Mouse (Mus musculus) kidney, adult 9 months (tissue): ENCODE measurements around the gene Cd101.

Experiments used
- DNase-seq: peaks from one replicate; pipeline ENCODE4 v3.0.0; 2022

The Cd101 gene

DNA sequence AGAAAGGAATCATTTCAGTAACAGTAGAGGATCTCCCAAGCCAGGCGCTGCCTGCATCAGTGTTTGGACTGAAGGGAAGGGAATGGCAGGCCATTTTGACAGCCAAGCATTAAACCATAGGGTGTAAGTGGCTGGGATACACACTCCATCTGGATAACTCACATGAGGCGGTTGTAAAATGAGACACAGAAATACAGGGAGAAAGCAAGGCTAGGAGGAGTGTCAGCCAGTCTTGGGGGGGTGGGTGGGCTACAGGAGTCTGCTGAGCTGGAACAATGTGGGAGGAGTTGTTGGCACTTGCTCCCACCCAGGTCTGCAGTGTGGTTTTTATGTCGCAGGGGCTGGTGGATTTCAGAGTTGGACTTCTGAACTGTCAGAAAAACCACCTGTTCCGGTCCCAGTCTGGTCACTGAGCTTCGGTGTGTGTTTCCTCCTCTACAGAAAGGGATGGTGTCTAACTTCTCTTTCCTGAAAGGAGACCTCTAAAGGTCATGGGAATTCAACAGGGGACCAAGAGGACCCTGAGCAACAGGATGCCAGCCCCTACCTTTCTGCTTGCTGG is 8.7 kb upstream of the Cd101 start:
- no peak for DNase-seq

DNA sequence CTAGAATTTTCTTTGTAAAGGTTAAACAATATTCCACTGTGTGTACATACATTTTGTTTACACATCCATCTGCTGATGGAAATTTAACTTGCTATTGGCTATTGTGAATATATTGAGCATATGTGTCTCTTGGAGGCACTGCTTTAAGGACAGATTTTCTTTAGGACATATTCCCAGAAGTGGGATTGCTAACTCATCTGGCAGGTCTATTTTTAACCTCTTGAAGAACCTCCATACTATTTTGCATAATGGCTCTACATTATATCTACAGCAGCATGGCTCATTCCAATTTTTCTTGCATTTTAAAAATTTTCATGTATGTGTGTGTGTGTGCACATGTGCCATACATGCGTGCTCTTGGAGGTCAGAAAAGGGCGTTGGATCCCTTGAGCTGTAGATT is 6.6 kb upstream of the Cd101 start:
- no peak for DNase-seq

DNA sequence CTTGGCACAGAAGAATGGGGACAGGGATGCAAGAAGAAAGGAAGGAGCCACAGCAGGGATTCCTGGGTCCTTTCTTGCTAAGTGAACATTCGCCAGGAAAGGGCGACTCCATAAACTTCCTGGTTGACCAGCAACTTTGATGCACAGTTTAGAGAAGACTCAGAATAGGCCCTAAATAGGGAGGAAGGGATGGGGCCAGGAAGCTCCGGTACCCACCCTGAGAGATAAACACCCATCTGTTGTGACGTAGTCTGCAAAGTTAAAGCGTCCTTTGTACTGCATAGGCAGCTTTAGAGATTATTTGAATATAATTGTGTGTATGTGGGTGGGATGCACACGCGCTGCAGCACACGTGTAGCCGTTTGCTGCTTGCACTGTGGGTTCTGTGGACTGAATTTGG is 5.2 kb upstream of the Cd101 start:
- DNase-seq: no peak

DNA sequence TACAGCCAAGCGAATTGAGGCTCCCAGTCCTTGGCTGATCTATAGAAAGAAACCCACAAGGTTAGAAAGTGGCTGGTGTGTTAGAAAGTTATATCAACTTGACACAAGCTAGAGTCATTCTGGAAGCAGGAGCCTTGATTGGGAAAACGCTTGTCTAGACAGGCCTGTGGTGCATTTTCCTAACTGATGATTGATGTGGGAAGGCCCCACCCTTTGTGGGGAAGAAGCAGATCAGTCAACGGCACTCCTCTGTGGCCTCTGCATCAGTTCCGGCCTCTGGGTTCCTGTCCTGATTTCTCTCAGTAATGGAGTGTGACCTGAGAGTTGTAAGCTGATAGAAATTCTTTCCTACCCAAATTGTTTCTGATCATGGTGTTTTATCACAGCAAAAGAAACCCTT is 4.3 kb upstream of the Cd101 start:
- no peak for DNase-seq

DNA sequence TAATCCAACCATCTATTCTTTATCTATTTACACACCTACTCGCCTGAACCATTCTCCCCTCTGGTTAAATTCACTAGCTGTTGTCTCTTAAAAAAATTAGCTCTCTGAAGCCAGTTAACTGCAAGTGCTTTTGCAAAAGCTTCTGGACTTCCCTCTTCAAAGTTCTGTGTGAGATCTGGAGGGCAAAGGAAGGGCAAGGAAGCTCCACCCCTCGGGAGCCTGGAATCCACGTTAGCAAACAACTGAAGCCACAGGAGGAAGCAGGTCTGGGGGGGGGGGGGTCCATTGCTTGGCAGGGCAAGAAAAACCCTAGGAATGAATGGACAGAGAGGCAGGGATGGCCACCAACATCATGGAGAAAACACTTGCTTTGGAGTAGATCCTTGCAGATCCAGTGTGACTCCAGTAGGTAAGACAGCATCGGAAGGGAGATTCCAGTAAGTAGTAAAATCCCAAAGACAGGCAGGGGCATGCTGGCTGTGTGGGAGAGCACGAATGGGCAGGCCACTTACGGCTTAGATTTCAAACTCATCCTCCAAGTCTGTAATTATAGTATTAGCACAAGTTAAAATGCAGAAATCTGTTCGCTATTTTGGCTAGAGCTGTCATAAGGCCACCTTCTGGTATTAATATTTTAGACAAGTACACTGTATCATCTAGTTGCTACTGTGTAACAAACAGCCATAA is 2.2 kb upstream of the Cd101 start:
- DNase-seq: no peak

DNA sequence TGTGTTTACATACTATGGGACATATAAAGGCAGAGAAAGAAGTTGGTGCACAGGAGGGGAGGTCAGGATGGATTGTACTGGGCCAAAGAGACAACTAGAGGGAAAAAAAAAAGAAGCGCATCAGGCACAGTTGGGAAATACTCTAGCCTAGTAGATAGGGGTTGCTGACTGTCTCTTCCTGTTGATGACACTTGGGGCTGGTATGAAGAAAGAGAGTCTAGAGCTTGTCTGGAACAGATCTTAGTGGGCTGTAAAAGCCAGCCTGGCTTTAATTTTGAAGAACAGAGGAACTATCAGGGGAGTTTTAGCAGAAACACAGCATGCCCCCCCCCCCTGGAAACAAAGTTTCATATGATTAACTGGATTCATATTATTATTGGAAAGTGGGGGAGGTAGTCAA is 1.3 kb upstream of the Cd101 start:
- no peak for DNase-seq

DNA sequence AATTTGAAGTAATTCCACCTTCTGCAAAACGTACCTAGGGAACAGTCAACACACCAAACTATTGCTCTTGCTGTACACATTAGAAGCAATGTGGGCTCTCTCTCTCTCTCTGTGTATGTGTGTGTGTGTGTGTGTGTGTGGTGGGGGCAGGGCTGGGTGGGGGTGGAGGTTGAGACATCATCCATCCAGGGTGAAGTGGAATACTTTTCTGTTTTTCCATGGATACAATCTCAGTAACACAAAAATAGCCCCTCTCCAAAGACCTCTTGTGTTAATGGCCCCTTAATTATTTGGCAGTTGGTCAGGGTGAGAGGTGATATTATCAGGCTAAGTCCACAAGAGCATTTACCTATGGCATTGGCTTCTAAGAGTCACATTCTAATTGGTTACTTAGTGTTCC is 2.6 kb downstream of the Cd101 start:
- no peak for DNase-seq

DNA sequence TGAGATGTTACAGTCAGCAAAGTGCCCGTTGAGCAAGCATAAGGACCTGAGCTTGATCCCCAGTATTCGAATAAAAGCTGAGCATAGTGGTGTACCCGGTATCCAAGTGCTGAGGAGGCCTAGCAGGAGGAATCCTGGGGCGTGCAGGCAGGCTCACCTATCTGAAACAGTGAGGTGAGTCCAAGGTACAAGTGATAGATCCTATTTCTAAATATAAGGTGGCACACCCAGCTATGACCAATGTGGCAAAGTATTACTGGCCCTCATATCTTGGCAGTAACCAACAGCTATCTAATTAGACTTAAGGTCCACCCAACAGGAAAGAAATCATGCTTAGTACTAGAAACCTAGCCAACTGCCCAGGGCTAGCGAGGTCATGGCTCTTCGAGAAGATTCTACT is 6.4 kb downstream of the Cd101 start:
- no peak for DNase-seq

DNA sequence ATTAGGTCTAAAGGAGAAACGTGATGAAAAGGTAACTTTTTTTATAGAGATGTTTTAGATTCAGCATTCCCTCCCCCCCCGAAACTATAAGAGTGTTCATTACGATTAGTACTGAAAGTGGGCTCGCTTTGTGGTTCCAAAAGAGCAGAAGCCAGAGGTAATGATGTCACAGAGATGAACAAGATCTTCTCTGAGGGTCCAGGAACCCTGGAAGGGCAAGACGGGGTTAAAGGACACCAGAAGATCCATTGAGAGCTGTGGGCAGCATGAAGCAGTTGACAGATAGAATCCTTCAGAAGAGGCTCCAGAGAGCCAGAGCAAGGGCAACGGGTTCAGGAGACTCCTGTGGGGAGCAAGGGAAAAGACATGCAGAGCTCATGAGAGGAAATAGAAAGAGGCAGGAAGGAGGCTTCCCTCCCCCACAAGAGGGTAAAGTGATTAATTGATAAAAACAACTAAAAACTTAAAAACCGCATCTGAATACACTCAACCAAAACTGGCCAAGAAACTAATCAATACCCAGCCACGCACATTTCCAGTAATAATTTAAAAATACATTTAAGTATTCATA is 7.8 kb downstream of the Cd101 start:
- no peak for DNase-seq

DNA sequence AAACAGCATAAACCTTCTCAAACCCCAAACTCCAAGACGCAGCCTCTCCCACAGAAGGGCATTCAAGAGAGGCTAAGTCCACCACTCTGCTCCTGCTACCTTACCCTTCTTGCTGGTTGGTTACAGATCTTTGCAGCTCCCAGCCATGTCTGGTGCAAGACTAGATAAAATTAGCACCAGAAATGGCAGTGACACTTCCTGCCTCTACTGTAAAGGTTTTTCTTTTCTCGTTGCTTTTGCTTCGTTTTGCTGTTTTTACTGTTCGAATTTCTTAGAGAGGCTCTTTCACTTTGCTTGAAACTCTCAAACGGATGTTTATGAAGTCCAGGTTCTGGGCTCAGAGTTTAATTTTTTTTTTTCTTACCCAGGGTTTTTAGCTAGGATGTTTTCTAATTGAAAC is 8.3 kb downstream of the Cd101 start:
- no peak for DNase-seq

DNA sequence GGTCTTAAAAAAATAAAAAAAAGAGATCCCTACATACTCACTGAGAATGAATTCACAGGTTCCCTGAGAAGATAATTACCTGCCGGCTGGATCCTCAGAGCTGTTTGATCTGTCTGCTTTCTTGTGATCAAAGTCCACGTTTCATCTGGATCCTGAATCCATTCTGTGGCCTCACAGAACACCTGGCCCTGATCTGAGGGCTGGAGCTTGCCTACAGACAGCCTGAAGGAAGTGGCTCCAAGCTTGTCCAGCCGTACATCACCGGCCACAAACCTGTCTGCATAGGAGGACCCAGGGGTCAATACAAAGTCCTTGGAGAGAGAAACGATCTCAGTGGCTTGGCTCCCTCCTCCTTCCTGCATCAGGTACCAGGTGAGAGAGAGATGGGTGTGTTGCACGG is 10.9 kb downstream of the Cd101 start:
- no peak for DNase-seq

DNA sequence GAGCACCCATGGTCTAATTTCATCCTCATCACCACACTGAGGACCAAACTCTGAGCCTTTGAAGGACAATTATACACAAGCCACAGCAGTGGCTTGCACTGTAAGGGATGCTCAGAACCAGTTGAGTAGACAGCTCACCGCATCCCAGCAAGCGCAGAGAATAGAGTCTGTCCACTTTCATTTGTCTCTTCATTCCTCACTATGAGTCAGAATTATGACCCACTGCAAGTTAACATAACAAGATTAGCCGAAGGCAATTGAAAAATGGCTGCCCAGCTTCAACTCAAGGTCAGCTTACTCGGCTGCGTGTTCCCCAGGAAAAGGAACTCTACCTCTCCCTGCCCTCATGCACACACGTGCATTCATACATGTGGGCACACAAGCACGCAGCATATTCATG is 13.3 kb downstream of the Cd101 start:
- no peak for DNase-seq

DNA sequence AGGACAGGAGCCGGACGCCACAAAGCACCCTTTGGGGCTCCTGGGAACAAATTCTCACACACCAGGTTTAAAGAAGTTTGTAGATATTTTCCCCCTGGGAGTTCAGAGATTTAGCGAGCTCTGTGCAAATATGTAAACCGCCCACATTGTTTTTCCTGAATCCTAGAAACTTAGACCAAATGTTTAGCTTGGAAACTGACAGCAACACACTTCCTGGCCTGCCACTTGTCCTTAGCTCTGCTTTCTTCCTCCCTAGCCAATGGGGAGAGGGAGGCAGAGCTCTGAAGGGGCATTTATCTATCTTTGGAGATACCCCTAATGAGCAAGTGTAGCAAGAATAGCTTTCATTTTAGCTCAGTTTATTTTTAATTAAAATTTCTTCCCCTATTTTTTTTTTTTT is 14.1 kb downstream of the Cd101 start:
- no peak for DNase-seq

DNA sequence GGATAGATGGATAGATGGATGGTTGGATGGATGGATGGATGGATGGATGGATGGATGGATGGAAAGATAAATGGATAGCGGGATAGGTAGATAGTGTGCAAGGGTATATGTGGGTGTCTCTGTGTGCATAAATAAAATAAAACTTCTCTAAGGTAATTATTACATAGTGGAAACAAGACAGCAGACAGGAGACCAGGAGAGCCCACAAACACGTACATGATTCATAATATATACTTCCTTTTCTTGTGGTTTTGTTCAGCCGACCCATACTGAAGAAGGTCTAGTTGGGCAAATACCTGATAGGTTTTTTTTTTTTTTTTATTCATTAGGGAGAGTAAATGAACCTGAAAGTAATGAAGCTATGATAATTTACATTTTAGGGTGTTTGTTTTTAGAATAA is 15.8 kb downstream of the Cd101 start:
- no peak for DNase-seq

DNA sequence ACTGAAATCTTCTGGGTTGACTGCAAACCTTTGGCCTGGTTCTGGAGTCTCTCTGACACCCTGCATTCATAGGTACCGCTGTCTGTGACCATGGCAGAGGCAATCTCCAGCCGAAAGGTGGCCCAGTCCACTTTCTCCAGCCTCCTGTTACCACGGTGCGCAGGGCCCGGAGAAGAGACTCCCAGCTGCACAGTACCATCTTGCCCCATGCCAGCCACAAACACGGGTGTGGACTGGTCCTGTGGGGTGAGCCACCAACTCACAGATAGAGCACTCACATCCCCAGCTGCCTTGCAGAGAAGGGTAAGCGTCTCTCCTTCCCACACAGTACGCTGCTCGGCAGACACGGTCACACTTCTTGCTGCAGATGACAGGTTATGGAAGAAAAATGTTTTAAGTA is 16.4 kb downstream of the Cd101 start:
- no peak for DNase-seq

DNA sequence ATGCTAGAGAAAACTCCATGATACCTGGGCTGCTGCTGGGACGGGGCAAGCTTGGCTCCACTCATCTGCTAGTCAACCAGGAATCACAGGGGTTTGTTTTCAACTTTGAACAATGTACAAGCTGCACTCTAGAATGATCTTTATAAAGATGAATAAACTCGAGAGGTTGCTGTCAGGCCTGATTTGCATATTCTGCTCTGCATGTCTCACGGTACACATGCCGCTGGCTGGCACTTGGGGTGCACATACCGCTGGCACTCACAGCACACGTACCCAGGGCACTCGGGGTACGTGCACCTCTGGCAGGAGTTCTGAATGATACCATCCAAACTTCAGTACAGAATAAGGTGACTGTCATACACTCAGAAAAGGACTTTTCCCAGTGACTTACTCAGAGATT is 16.8 kb downstream of the Cd101 start:
- DNase-seq: no peak

DNA sequence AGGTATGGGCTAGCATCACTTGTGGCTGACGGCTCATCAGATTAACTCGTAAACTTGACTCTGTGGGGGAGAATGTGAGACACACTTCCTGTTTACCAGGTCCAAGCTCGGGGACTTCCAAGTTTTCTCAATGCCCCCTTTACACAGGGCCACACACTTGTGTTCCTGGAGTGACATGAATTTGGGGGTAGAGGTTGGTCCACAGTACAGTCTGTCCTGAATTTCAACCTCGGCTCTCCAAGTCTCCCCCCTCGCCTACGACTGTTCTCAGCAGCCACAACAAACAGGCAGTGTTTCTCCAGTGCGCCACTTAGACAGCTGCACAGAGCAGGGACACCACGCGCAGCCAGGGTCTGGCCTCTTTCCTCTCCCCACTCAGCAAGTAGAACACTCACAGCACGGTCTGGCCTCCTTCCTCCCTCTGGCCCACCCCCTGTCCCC is 17.2 kb downstream of the Cd101 start:
- peak; percentile 6 for DNase-seq

DNA sequence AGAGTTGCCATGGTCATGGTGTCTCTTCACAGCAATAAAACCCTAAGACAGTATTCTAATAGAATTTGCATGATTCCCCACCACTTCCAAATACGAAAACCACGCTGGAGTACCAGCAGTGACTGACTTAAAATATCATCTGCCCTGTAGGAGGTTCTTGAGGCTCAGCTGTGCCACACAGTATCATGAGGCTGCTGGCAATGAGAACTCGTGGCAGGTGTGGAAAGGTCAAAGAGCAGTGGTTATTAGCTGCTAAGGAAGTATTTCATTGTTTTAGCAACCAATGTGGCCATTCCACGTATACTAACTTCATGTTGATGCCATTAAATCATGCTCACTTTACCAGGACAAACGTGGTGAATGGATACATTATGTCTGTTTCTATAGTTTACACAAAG is 18.2 kb downstream of the Cd101 start:
- no peak for DNase-seq

DNA sequence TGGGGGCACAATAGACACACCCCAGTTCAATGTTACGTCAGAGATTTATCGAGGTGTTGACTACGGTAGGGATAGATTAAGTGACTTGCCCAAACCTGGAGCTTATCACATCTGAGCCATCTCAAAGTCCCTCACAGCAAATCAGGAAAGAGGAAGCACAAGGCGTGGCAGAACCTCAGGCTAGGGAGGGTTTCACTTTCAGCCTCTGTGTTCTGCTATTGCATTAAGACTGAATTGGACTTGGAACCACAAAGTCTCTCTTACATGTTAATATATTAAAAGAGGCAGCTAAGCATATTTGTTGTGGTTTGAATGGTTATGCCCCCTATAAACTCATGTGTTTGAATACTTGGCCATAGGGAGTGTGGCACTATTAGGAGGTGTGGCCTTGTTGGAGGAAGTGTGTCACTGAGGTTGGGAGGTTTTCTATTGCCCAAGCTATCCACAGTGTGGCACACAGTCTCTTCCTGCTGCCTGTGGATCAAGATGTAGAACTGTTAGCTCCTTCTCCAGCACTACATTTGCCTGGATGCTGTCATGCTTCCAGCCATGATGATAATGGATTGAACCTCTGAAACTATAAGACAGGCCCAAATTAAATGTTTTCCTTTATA is 18.7 kb downstream of the Cd101 start:
- DNase-seq: peak; percentile 7

DNA sequence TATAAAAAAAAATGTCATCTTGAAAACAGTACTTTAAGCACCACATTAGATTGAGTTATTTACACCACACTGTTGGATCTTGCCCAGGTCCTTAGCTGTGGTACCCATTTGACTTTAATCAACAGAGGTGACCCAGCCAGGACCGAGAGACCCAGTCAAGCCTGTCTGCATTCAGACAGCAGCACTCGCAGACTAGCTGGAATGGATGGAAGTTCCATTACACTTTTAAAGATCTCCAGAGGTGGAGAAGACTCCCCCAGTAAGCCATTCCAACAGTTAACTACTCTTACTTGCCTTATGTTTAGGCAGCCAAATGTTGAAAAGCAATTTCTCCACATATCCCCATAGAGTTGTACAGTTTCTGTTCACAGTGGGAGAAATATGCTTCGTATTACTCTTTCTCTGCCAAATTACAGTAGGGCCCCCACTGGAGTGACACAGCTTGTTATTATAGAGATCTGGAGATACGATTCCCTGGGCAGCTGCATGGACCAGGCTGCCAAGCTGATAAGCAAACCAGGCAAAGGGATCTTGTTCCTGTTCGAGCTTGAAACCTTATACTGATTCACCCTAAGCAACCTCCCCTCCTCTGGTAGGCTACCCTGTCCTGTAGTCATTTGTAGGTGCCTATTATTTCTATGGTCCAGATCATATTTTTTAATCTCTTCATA is 22.1 kb downstream of the Cd101 start:
- no peak for DNase-seq

DNA sequence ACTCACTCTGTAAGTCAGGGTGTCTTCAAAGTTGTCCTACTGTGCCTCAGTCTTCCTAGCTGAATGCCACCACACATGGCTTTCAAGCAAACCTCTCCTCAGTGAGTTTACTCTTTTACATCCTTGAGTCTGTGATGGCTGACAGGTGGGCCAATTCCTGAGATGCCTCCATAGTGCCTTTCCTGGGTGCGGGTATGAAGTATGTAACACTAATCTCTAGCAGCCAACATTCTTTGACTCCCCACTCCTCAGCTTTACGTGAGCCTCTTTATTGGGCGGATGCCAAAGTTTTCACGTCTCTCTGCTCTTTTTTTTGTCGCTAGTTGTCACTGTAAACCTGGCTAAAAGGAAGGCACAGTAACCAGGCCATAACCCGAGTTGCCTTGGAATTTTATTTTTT is 24.0 kb downstream of the Cd101 start:
- DNase-seq: no peak

DNA sequence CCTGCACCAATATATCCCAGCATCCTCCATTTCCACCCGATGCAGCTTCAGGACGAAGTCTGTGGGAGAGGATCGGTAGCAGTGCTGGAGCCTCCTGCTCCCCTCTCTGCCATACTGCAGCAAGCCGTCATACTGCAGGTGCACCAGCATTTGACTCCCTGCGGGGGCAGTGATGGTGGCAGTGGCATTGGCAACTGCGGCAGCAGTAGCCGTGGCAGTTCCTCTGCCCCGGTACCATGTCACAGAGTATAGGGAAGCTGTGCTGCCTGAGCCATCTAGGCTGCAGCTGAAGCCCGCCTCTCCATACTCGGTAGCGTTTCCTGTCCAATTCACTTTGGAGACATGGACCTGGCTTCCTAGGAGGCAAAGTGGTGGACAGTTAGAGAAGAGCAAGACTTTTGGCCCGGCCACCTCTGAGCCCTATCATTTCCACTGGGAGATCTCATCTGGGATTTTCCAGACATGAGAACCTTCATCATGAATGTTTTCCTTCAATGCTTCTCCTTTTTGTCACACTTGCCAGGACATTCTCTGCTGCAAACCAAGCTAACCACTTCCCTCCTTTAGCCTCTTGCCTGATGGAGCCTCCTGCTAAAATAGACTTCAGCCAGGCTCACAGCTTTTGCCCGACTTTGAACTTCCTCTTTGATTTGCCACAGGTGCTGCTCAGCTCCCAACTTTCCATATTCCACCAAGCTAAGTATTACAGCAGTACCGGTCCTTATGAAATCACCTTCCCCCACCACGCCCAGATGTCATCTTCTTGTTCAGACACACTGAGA is 25.6 kb downstream of the Cd101 start:
- DNase-seq: no peak

DNA sequence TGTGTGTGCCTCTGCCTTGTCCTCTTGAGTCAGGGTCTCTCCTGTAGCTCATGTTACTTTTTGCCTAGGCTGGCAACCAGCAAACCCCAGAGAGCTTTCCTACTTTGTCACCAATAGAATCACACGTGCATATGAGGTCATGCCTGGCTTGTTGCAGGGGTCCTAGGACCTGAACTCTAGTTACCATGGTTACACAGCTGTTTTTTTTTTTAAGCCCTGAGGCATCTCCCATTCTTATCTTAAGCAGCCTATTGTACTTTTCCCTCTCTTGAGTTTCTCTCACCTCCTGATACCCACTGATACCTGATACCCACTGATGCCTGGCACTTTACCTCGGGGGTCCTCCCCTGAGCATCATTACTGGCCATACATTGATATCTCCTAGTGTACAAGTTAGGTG is 29.6 kb downstream of the Cd101 start:
- no peak for DNase-seq
